Mouse (Mus musculus): Measurements from ENCODE around the gene Hist1h2bb. TPM values are rescaled to one million over a fixed set of nuclear protein-coding genes. Genes with fewer than 3 reads are reported as not detected.
A peak's percentile ranks its signal among the peaks of the same experiment; 100 is the strongest.
"Not testable (repeated sequence)": the region's sequence is repeated elsewhere in the genome, so short reads cannot be mapped to it uniquely, and the experiment has no call there.

The Hist1h2bb gene
- polyA plus RNA-seq, 1 experiment from 2014 or later, result 4.0 TPM

DNA sequence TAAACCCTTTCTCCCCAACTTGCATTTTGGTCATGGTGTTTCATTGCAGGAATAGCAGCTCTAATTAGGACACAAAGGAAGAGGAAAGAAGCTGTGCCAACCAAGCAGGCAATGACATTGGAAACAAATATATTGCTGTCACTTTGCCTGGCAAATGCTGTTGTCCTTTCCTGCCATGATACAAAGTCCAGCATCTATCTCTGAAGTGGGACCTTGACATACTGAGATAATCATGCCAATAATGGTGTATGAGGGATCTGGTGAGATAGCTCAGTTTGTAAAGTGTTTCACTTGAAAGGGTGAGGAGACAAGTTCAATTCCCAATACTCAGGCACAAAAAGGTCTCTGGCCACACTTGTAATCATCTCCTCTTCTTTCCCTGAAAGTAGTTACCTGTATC lies 20.2 kb downstream of the Hist1h2bb start:
- Histone ChIP-seq H3K4me3 (ENCODE audit: low read length) (no peak overlapping the region), H3K36me3 (ENCODE audit: control insufficient read depth, insufficient read depth, low read length) (no peaks in the 10 kb centered on the region), H3K27me3 (ENCODE audit: control insufficient read depth, insufficient read depth, low read depth, low read length) (no peaks in the 10 kb centered on the region), H3K4me2 (ENCODE audit: low read depth, low read length) (no peak overlapping the region), H3K27ac (ENCODE audit: low read length) (no peak overlapping the region), H3K9ac (ENCODE audit: low read length) (no peak overlapping the region), H3K4me1 (replicated peaks; ENCODE audit: control insufficient read depth, insufficient read depth, low read length) (peaks cover 10% of the 10 kb centered on the region), H3K9me3 (ENCODE audit: control insufficient read depth, low read length) (no peaks in the 10 kb centered on the region)
- ATAC-seq (ENCODE audit: low read depth), result no peak

DNA sequence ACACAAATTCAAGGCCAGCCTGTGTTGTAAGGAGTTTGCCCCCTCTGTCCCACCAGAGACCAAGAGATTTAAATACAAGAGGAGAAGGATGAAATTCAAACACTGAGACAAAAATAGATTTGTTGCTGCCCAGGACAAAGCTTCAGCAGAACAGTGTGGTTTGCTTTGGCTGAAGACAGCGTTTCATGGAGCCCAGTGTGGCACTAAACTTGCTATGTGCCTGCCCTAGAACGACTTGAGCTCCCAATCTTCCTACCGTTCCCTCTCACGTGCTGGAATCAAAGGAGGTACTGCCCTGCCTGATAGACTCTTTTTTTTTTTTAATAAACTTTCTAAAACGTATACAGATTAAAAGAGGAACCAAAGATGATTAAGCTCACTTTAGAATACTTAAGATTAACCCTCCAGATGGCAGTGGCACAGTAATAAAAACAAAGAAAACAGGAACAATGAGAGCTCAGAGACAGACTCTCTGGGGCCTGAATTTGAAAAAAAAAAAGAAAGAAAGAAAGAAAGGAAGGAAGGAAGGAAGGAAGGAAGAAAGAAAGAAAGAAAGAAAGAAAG lies 22.4 kb downstream of the Hist1h2bb start:
- H3K9me3 ChIP-seq (ENCODE audit: control insufficient read depth, low read length), result no peaks in the 10 kb centered on the region
- H3K4me2 ChIP-seq (ENCODE audit: low read depth, low read length), result no peak overlapping the region
- H3K4me1 ChIP-seq (replicated peaks; ENCODE audit: control insufficient read depth, insufficient read depth, low read length), result peaks cover 12% of the 10 kb centered on the region
- no peaks in the 10 kb centered on the region for H3K27me3 ChIP-seq (ENCODE audit: control insufficient read depth, insufficient read depth, low read depth, low read length)
- H3K9ac ChIP-seq (ENCODE audit: low read length), result no peak overlapping the region
- no peaks in the 10 kb centered on the region for H3K36me3 ChIP-seq (ENCODE audit: control insufficient read depth, insufficient read depth, low read length)
- H3K27ac ChIP-seq (ENCODE audit: low read length), result no peak overlapping the region
- no peak overlapping the region for H3K4me3 ChIP-seq (ENCODE audit: low read length)
- ATAC-seq (ENCODE audit: low read depth), result no peak
- WGBS, result 39% methylated on average over 5 of the region's 5 CpGs

DNA sequence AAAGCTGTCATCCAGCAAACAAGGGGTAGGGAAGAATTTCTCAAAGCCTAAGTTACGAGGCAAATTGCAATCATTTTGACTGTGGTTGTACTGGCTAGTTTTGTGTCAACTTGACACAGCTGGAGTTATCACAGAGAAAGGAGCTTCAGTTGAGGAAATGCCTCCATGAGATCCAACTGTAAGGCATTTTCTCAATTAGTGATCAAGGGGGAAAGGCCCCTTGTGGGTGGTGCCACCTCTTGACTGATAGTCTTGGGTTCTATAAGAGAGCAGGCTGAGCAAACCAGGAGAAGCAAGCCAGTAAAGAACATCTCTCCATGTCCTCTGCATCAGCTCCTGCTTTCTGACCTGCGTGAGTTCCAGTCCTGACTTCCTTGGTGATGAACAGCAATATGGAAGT lies 23.1 kb downstream of the Hist1h2bb start, which contains the start of gene Trim38:
TSS of gene Trim38 (plus strand) at position 301 of the 400 bp plus-strand sequence.
- not testable (repeated sequence) for H3K9ac ChIP-seq (ENCODE audit: low read length); H3K4me2 ChIP-seq (ENCODE audit: low read depth, low read length); H3K4me1 ChIP-seq (replicated peaks; ENCODE audit: control insufficient read depth, insufficient read depth, low read length); H3K27me3 ChIP-seq (ENCODE audit: control insufficient read depth, insufficient read depth, low read depth, low read length); H3K36me3 ChIP-seq (ENCODE audit: control insufficient read depth, insufficient read depth, low read length); H3K4me3 ChIP-seq (ENCODE audit: low read length); H3K27ac ChIP-seq (ENCODE audit: low read length); ATAC-seq (ENCODE audit: low read depth); H3K9me3 ChIP-seq (ENCODE audit: control insufficient read depth, low read length)
- 79% methylated on average over 2 of the region's 2 CpGs for WGBS

DNA sequence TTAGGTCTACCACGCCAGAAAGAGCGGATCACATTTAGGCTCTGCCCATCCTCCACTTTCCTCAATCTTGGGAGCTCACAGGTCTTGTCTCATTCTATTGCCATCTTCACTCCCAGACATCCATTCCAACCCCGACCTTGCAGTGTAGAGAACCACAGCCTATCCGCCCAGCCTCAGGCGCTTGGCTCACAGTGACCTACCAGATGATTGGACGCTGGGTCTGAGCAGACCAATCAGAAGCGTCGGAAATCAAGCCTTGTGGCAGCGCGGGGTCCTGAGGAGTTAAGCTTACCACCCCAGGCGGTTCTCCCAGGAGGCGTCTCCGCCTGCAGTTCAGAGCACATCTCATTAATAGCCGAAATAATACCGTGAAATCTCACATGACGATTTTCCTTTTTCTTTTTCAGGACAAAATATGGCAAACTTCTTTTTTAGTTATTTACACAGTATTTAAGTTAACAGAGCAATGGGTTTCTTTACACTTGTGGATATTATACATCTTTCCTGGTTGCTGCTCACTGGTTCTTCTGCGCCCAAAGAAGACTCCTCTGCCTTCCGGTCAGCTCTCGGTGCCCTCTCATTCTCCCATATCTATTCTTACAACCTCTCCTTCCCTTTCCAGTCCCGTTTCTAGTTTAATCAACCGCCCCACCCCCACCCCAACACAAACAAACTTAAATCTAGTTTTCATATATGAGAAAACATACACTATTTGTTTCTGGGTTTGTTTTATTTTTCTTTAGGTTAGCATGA lies 26.2 kb downstream of the Hist1h2bb start:
- Histone ChIP-seq H3K36me3 (ENCODE audit: control insufficient read depth, insufficient read depth, low read length) (no peaks in the 10 kb centered on the region), H3K9me3 (ENCODE audit: control insufficient read depth, low read length) (no peaks in the 10 kb centered on the region), H3K27ac (ENCODE audit: low read length) (no peak overlapping the region), H3K4me2 (ENCODE audit: low read depth, low read length) (peak overlapping the region; percentile 43), H3K27me3 (ENCODE audit: control insufficient read depth, insufficient read depth, low read depth, low read length) (no peaks in the 10 kb centered on the region), H3K4me3 (ENCODE audit: low read length) (0 out of 2 replicates have a peak overlapping the region, but pooled peaks have one; percentile 1), H3K4me1 (replicated peaks; ENCODE audit: control insufficient read depth, insufficient read depth, low read length) (0 out of 2 replicates have a peak, but pooled peaks cover 3% of the 10 kb centered on the region), H3K9ac (ENCODE audit: low read length) (no peak overlapping the region)
- peak; percentile 95 for ATAC-seq (ENCODE audit: low read depth)
- WGBS, result 22% methylated on average over 21 of the region's 21 CpGs

DNA sequence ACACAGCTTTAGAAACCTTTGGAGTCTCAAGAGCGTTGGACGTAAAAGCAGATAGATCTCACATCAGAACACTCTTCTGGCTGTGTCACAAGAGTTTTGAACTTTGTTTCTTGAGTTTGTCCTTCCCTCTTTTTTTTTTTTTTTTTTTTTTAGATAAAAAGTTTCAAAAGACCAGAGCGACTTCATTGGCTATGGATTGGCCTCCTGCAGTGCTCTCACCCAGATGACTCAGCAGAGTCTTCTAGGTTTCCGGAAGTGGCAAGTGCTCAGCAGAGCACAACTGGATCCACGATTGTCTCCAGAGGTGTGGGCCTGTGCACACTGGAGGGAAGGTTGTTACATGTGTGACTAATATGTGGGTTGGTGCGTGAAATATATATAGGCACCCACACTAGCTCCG lies 31.8 kb downstream of the Hist1h2bb start:
- WGBS, result 89% methylated on average over 7 of the region's 7 CpGs
- H3K27me3 ChIP-seq (ENCODE audit: control insufficient read depth, insufficient read depth, low read depth, low read length), result no peaks in the 10 kb centered on the region

DNA sequence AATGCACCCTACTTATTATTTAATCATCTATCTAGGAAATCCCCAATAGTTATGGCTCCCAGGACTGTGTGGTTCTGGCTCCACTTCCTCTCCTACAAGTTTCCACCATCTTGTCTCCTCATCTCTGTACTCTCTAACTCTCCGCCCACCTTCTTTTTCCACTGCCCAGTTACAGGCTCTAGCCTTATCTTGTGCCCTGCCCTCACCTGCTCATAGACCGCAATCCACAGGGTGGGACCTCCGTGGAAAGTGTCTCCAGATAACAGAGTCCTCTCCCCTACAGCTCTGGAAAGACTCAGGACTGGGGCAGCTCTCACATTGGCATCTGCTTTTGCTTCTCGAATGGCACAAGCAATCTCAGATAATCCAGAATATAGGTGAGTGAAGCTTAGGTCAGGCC lies 32.5 kb downstream of the Hist1h2bb start:
- WGBS, result 65% methylated on average over 4 of the region's 4 CpGs
- Histone ChIP-seq H3K4me2 (ENCODE audit: low read depth, low read length) (no peak overlapping the region), H3K36me3 (ENCODE audit: control insufficient read depth, insufficient read depth, low read length) (no peaks in the 10 kb centered on the region), H3K27ac (ENCODE audit: low read length) (no peak overlapping the region), H3K4me1 (replicated peaks; ENCODE audit: control insufficient read depth, insufficient read depth, low read length) (no peaks in the 10 kb centered on the region), H3K27me3 (ENCODE audit: control insufficient read depth, insufficient read depth, low read depth, low read length) (no peaks in the 10 kb centered on the region), H3K9me3 (ENCODE audit: control insufficient read depth, low read length) (no peaks in the 10 kb centered on the region), H3K9ac (ENCODE audit: low read length) (no peak overlapping the region), H3K4me3 (ENCODE audit: low read length) (no peak overlapping the region)
- ATAC-seq (ENCODE audit: low read depth), result no peak

More for the DNA sequence above, 31.8 kb downstream of the Hist1h2bb start:
- Histone ChIP-seq H3K9me3 (ENCODE audit: control insufficient read depth, low read length) (no peaks in the 10 kb centered on the region), H3K4me1 (replicated peaks; ENCODE audit: control insufficient read depth, insufficient read depth, low read length) (no peaks in the 10 kb centered on the region), H3K27ac (ENCODE audit: low read length) (no peak overlapping the region), H3K36me3 (ENCODE audit: control insufficient read depth, insufficient read depth, low read length) (no peaks in the 10 kb centered on the region), H3K4me2 (ENCODE audit: low read depth, low read length) (no peak overlapping the region), H3K9ac (ENCODE audit: low read length) (no peak overlapping the region), H3K4me3 (ENCODE audit: low read length) (no peak overlapping the region)
- ATAC-seq (ENCODE audit: low read depth), result no peak

DNA sequence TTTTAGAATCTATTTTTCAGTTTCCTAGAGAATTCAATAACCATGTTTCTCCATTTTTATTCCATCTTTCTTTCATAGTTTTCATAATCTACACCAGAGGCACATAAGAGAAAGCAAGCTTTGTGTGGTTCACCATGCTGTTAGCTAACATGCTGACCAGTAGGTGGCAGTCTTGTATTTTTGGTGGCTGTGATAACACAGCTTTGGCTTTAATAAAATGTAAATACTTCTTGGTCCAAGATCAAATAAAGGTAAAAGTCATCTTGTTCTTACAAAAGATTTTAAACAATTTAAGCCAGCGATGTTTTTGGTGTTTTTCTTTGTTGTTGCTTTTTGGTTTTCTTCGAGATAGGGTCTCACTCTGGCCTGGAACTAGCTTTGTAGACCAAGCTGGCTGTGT lies 46.0 kb downstream of the Hist1h2bb start:
- WGBS, result 24% methylated on average over 2 of the region's 2 CpGs
- no peak for ATAC-seq (ENCODE audit: low read depth)
- no peak overlapping the region for H3K4me2 ChIP-seq (ENCODE audit: low read depth, low read length)
- H3K9ac ChIP-seq (ENCODE audit: low read length), result no peak overlapping the region
- no peaks in the 10 kb centered on the region for H3K9me3 ChIP-seq (ENCODE audit: control insufficient read depth, low read length)
- no peak overlapping the region for H3K4me3 ChIP-seq (ENCODE audit: low read length)
- H3K27me3 ChIP-seq (ENCODE audit: control insufficient read depth, insufficient read depth, low read depth, low read length), result no peaks in the 10 kb centered on the region
- no peaks in the 10 kb centered on the region for H3K36me3 ChIP-seq (ENCODE audit: control insufficient read depth, insufficient read depth, low read length)
- no peaks in the 10 kb centered on the region for H3K4me1 ChIP-seq (replicated peaks; ENCODE audit: control insufficient read depth, insufficient read depth, low read length)
- no peak overlapping the region for H3K27ac ChIP-seq (ENCODE audit: low read length)

Small RNA genes lying within 50 kb of the gene (microRNA-seq; reads per million reads assigned to microRNA genes)
- gene Gm44314, result not detected
- not detected for gene Gm44484

Other genes starting within 250 kb of the Hist1h2bb start
- gene Hist1h4h, start 215.7 kb upstream of the Hist1h2bb start, polyA plus RNA-seq (2015; fragmentation: Nextera tagmentation; extraction: Ambion mirVana), result 4.3 and 8.4 TPM in 2 replicates
- gene Hist1h2af, start 212.8 kb upstream of the Hist1h2bb start, polyA plus RNA-seq (2015; fragmentation: Nextera tagmentation; extraction: Ambion mirVana), result 7.1 and 8.0 TPM in 2 replicates
- gene Hist1h3g, start 211.3 kb upstream of the Hist1h2bb start, polyA plus RNA-seq (2015; fragmentation: Nextera tagmentation; extraction: Ambion mirVana), result 5.6 and 6.2 TPM in 2 replicates
- gene Hist1h2bh, start 203.3 kb upstream of the Hist1h2bb start, polyA plus RNA-seq (2015; fragmentation: Nextera tagmentation; extraction: Ambion mirVana), result 1.3 and 2.0 TPM in 2 replicates
- 0.49 and 0.93 TPM in 2 replicates for gene Hist1h3f, start 202.7 kb upstream of the Hist1h2bb start, polyA plus RNA-seq (2015; fragmentation: Nextera tagmentation; extraction: Ambion mirVana)
- 0.78 and 2.4 TPM in 2 replicates for gene Hist1h4f, start 195.1 kb upstream of the Hist1h2bb start, polyA plus RNA-seq (2015; fragmentation: Nextera tagmentation; extraction: Ambion mirVana)
- 0.58 and 0.79 TPM in 2 replicates for gene Hist1h1d, start 193.5 kb upstream of the Hist1h2bb start, polyA plus RNA-seq (2015; fragmentation: Nextera tagmentation; extraction: Ambion mirVana)
- gene Hist1h3e, start 184.4 kb upstream of the Hist1h2bb start, polyA plus RNA-seq (2015; fragmentation: Nextera tagmentation; extraction: Ambion mirVana), result 4.9 and 7.8 TPM in 2 replicates
- 71.9 and 83.6 TPM in 2 replicates for gene Hist1h2ae, start 175.5 kb upstream of the Hist1h2bb start, polyA plus RNA-seq (2015; fragmentation: Nextera tagmentation; extraction: Ambion mirVana)
- 13.6 and 15.8 TPM in 2 replicates for gene Hist1h2bg, start 175.3 kb upstream of the Hist1h2bb start, polyA plus RNA-seq (2015; fragmentation: Nextera tagmentation; extraction: Ambion mirVana)
- gene Hist1h2bf, start 172.5 kb upstream of the Hist1h2bb start, polyA plus RNA-seq (2015; fragmentation: Nextera tagmentation; extraction: Ambion mirVana), result 4.8 and 6.8 TPM in 2 replicates
- 2.9 and 3.4 TPM in 2 replicates for gene Hist1h2ad, start 172.4 kb upstream of the Hist1h2bb start, polyA plus RNA-seq (2015; fragmentation: Nextera tagmentation; extraction: Ambion mirVana)
- 7.4 and 9.5 TPM in 2 replicates for gene Hist1h3d, start 171.0 kb upstream of the Hist1h2bb start, polyA plus RNA-seq (2015; fragmentation: Nextera tagmentation; extraction: Ambion mirVana)
- 130 and 135 TPM in 2 replicates for gene Hist1h4d, start 165.1 kb upstream of the Hist1h2bb start, polyA plus RNA-seq (2015; fragmentation: Nextera tagmentation; extraction: Ambion mirVana)
- 3.3 and 3.4 TPM in 2 replicates for gene Hist1h2be, start 125.6 kb upstream of the Hist1h2bb start, polyA plus RNA-seq (2015; fragmentation: Nextera tagmentation; extraction: Ambion mirVana)
- gene Hist1h1e, start 124.2 kb upstream of the Hist1h2bb start, polyA plus RNA-seq (2015; fragmentation: Nextera tagmentation; extraction: Ambion mirVana), result 20.3 and 21.3 TPM in 2 replicates
- gene Hist1h2ac, start 62.8 kb upstream of the Hist1h2bb start, polyA plus RNA-seq (2015; fragmentation: Nextera tagmentation; extraction: Ambion mirVana), result 2.2 and 2.3 TPM in 2 replicates
- gene Hist1h2bc, start 62.5 kb upstream of the Hist1h2bb start, polyA plus RNA-seq (2015; fragmentation: Nextera tagmentation; extraction: Ambion mirVana), result 66.1 and 72.9 TPM in 2 replicates
- 0.16 and 0.48 TPM in 2 replicates for gene Hist1h1t, start 50.9 kb upstream of the Hist1h2bb start, polyA plus RNA-seq (2015; fragmentation: Nextera tagmentation; extraction: Ambion mirVana)
- 6.2 and 6.6 TPM in 2 replicates for gene Hist1h4c, start 48.3 kb upstream of the Hist1h2bb start, polyA plus RNA-seq (2015; fragmentation: Nextera tagmentation; extraction: Ambion mirVana)
- gene Hfe, start 35.9 kb upstream of the Hist1h2bb start, polyA plus RNA-seq (2015; fragmentation: Nextera tagmentation; extraction: Ambion mirVana), result 11.2 and 13.7 TPM in 2 replicates
- 36.9 and 37.8 TPM in 2 replicates for gene Hist1h1c, start 7.9 kb upstream of the Hist1h2bb start, polyA plus RNA-seq (2015; fragmentation: Nextera tagmentation; extraction: Ambion mirVana)
- gene Hist1h3c, start 1.1 kb upstream of the Hist1h2bb start, polyA plus RNA-seq (2015; fragmentation: Nextera tagmentation; extraction: Ambion mirVana), result 5.9 and 9.7 TPM in 2 replicates
- gene Hist1h2ab, start 4.4 kb downstream of the Hist1h2bb start, polyA plus RNA-seq (2015; fragmentation: Nextera tagmentation; extraction: Ambion mirVana), result 33.4 and 44.6 TPM in 2 replicates
- 13.3 and 14.0 TPM in 2 replicates for gene Hist1h3b, start 5.5 kb downstream of the Hist1h2bb start, polyA plus RNA-seq (2015; fragmentation: Nextera tagmentation; extraction: Ambion mirVana)
- gene Hist1h4b, start 10.3 kb downstream of the Hist1h2bb start, polyA plus RNA-seq (2015; fragmentation: Nextera tagmentation; extraction: Ambion mirVana), result 5.1 and 6.6 TPM in 2 replicates
- gene Hist1h4a, start 14.5 kb downstream of the Hist1h2bb start, polyA plus RNA-seq (2015; fragmentation: Nextera tagmentation; extraction: Ambion mirVana), result 1.2 TPM in 1 of 2 replicates, not detected in the other
- gene Hist1h3a, start 15.7 kb downstream of the Hist1h2bb start, polyA plus RNA-seq (2015; fragmentation: Nextera tagmentation; extraction: Ambion mirVana), result 4.2 and 5.5 TPM in 2 replicates
- gene Hist1h1a, start 16.9 kb downstream of the Hist1h2bb start, polyA plus RNA-seq (2015; fragmentation: Nextera tagmentation; extraction: Ambion mirVana), result 2.1 and 4.3 TPM in 2 replicates
- not detected in 2 replicates for gene Trim38, start 23.2 kb downstream of the Hist1h2bb start, polyA plus RNA-seq (2015; fragmentation: Nextera tagmentation; extraction: Ambion mirVana)
- not detected in 2 replicates for gene Slc17a2, start 60.3 kb downstream of the Hist1h2bb start, polyA plus RNA-seq (2015; fragmentation: Nextera tagmentation; extraction: Ambion mirVana)
- gene Slc17a3, start 92.7 kb downstream of the Hist1h2bb start, polyA plus RNA-seq (2015; fragmentation: Nextera tagmentation; extraction: Ambion mirVana), result not detected in 2 replicates
- not detected in 2 replicates for gene Slc17a1, start 121.0 kb downstream of the Hist1h2bb start, polyA plus RNA-seq (2015; fragmentation: Nextera tagmentation; extraction: Ambion mirVana)
- gene Slc17a4, start 168.3 kb downstream of the Hist1h2bb start, polyA plus RNA-seq (2015; fragmentation: Nextera tagmentation; extraction: Ambion mirVana), result not detected in 2 replicates
- gene Hist1h2ba, start 187.4 kb downstream of the Hist1h2bb start, polyA plus RNA-seq (2015; fragmentation: Nextera tagmentation; extraction: Ambion mirVana), result not detected in 2 replicates
- not detected in 2 replicates for gene Hist1h2aa, start 187.7 kb downstream of the Hist1h2bb start, polyA plus RNA-seq (2015; fragmentation: Nextera tagmentation; extraction: Ambion mirVana)
- gene Scgn, start 244.5 kb downstream of the Hist1h2bb start, polyA plus RNA-seq (2015; fragmentation: Nextera tagmentation; extraction: Ambion mirVana), result not detected in 2 replicates